16 mouse cellular contexts compared by ENCODE assay signal in genomic region chr11:83233621-83234020, GRCm38 (mm10). TPM values are rescaled to one million over a fixed set of nuclear protein-coding genes. Genes with fewer than 3 reads are reported as not detected.
"Had no signal": no experiment of that assay in that cellular context is flagged by ENCODE, and none has a peak within 500 bp of the region (broad histone marks: within the 10 kb centered on the region; RNA-seq: fewer than 3 reads in every experiment).

No protein-coding gene starts in this region.

RNA-seq across cellular contexts. Expression of gene Slfn3, which starts 42.5 kb away (rescaled TPM):
- polyA plus RNA-seq: neural tube, embryonic 11.5 days; small intestine, adult 2 months had no signal

RNA-seq across cellular contexts. Expression of gene Slfn14, which starts 52.9 kb away (rescaled TPM):
- total RNA-seq: layer of hippocampus, postnatal 36 days; left cerebral cortex, adult 2 months; left cerebral cortex, postnatal 36 days; megakaryocyte, adult 5-6 weeks; midbrain, postnatal 0 days had no signal
- polyA plus RNA-seq: macrophage; midbrain, postnatal 0 days; small intestine, adult 2 months; thymus, adult 2 months had no signal

RNA-seq across cellular contexts. Expression of gene Slfn4, which starts 58.6 kb away (rescaled TPM):
- total RNA-seq: left cerebral cortex, postnatal 10 days; left cerebral cortex, postnatal 36 days; midbrain, postnatal 0 days had no signal
- polyA plus RNA-seq: limb, embryonic 11.5 days; liver, embryonic 11.5 days; lung, embryonic 14.5 days; midbrain, embryonic 10.5 days; midbrain, embryonic 13.5 days; midbrain, postnatal 0 days; neural tube, embryonic 11.5 days; neural tube, embryonic 14.5 days had no signal
